Mouse (Mus musculus) kidney, adult 11 months (tissue): ENCODE data around the gene Prp2.
"Not testable (repeated sequence)": the region's sequence is repeated elsewhere in the genome, so short reads cannot be mapped to it uniquely, and the experiment has no call there.

Source experiments
- DNase-seq: peaks from one replicate; pipeline ENCODE4 v3.0.0; 2022

Prp2 gene

DNA sequence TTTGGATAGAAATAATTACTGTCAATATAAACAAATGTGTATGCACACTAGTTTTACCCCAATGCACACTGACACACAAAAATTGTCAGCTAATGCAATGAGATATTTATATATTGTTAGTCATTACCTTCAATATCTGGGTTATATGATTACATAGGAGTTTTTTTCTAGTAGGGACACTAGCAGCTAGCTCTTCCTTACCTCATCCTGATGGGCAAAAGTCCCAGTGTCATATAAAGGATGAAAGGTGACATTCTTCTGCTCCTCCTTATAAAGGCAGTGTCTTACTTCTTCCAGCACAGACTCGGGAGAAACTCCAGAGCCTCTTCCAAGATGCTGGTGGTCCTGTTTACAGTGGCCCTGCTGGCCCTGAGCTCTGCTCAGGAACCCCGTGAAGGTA is at the start of gene Prp2:
TSS of gene Prp2 (plus strand) at position 301 of the 400 bp plus-strand sequence.
- not testable (repeated sequence) for DNase-seq

DNA sequence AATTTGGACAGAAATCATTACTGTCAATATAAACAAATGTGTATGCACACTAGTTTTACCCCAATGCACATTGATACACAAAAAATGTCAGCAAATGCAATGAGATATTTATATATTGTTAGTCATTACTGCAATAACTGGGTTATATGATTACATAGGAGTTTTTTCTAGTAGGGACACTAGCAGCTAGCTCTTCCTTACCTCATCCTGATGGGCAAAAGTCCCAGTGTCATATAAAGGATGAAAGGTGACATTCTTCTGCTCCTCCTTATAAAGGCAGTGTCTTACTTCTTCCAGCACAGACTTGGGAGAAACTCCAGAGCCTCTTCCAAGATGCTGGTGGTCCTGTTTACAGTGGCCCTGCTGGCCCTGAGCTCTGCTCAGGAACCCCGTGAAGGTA is 26.2 kb upstream of the Prp2 start, which contains the start of gene Prh1:
TSS of gene Prh1 (plus strand) at position 301 of the 400 bp plus-strand sequence.
- not testable (repeated sequence) for DNase-seq

GRCm38 (mm10) chr6:132649399-132649798 is 53.7 kb downstream of the Prp2 start:
- DNase-seq: no peak
